Mouse (Mus musculus): ENCODE results near the gene Gm17334.

Gene Gm17334

DNA sequence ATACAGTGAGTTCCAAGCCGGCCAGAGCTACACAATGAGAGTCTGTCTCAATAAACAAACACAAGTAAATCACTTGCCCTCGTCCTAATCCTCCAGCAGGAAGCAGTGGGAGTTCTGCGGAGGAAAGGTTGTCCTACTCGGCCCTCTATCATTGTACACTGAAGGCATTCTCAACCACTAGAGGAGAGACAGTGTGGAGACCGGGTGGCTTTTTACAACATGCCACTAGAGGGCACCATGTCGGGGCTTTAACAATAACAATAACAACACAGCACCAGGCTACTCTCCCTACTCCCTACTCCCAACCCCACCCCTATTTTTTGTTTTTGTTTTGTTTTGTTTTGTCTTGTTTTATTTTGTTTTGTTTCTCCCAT, 35.4 kb downstream of the Gm17334 start:
- peak; percentile 53 for DNase-seq

DNA sequence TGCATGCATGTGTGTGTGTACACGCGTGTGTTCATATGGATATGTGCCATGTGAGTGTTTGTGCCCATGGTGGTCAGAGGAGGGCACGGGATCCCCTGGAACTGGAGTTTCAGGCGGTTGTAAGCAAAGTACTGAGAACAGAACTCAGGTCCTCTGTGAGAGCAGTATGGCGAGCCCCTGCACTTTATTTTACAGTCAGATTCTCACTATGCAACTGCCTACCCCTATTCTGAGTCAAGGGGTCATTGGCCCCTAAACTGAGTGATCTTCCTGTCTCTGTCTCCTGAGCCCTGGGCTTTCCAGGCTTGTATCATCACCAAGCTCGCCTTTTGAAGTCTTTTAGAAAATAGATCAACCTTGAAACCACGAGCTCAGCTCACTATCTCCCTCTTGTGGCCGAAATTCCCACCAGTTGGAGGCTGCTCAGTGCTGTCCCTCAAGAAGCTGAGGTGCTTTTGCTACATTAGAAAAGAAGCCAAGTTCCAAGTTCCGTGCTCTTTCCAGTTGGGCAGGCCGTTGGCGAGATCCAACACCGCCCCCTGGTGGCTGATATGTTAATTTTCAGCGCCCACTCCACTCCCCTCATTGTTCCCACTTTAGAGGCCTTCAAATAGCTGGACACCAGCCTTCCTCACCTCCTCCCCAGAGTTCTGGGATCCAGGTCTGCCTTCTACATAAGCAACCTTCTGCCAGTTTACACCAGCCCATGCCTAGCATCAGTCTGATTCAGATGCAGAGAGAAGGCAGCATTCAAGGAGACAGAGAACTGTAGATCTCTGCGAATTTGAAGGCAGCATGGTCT, 36.0 kb downstream of the Gm17334 start:
- peak; percentile 72 for DNase-seq

GRCm38 (mm10) chr11:53735682-53736245, 37.2 kb downstream of the Gm17334 start:
- DNase-seq = peak; percentile 43

DNA sequence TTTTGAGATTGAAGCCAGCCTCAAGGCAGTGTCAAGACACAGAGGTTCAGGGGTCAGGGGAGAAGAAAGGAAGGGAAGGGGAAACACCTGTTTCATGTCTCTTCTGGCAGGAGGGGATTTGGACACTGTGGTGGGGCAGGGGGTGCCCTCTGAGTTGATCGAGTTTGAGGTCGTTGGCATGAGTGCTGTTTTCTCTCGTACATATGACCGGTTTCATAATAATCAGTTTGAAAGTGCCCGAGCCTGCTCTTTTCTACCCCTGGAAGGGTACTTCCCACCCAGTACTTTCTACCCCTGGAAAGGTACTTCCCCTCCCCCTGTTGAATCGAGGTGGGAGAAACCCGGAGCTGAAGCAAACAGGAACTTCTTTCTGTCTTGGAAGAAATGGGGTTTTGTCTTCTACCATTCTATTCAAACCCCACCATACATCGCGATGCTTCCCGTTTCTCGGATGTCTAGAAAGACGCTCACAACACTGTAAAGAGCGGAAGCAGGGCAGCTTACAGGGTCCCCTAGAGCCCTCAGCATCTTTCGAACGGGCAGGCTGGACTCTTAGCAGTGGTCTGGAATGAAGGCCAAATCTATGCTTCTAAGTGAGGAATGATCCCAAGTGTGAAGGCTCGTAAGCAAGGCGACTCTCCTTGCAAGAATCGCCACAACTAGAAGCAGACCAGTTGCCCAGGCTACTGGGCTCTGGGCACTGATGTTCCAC, 37.9 kb downstream of the Gm17334 start:
- DNase-seq = no peak

DNA sequence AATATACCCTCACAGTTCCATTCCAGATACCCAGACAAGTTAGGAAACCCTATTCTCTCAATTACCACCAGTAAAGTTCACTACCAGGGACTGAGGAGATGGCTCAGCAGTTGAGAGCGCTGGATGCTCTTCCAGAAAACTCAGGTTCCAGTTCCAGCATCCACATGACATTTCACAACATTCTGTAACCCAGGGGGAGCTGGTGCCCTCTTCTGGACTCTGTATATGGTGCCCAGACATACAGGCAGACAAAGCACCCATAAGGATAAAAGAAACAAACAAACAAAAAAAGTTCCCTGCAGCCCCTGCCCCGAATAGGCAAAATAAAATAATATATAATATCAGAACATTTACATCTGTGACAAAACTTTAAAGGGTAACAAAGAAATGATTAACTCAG, 38.6 kb downstream of the Gm17334 start:
- DNase-seq = no peak

- DNase-seq = no peak
Observed at GRCm38 (mm10) chr11:53733824-53734223, 39.2 kb downstream of the Gm17334 start.

DNA sequence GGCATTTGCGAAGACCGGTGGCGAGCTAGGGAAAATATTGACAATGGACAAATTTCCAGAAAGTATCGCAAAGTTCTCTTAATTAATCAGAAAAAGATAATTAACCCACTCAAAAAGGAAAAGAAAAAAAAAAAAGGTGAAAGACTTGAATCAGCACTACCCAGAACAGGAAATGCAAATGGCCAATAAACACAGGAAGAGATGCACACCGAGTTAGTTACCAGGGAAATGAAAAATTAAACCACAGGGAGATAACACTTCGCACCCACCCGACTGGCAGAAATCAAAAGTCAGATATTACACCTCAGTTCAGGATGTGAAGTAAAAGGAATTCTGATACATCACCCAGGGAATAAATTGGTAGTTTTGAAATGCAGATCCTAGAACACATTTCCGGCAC, 40.7 kb downstream of the Gm17334 start:
- no peak for DNase-seq

DNA sequence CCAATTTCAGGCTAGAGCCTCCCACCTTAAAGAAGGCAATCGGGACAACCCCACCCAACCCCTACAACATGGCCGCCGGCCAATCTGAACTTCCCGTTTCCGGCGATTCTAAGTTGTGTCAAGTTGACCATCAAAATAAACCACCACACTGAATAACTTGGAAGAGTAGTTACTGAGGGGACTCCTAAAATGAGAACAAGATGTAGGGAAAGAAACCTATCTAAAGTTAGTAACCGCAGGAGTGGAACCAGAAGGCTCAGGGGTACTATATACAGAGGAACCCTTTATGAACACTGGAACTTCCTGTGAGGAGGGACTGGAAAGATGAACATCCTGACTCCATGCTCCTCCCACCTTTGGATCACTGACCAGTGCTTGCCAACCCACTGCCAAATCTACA, 41.5 kb downstream of the Gm17334 start:
- no peak for DNase-seq
